Mouse (Mus musculus) neural tube, embryonic 13.5 days (tissue): Measurements from ENCODE around the gene Adgrd1. TPM values are rescaled to one million over a fixed set of nuclear protein-coding genes. Genes with fewer than 3 reads are reported as not detected.

ENCODE experiments used
- ATAC-seq: fragments of 200-750 bp; cut with Nextera tagmentation; 2 replicates; pipeline ENCODE4 v1.8.0; 2017; ENCODE audit warnings: low read depth, mild to moderate bottlenecking, moderate TSS enrichment, moderate library complexity
- H3K27ac ChIP-seq: fragments of 300-500 bp; sonication (generic); replicated peaks from 2 replicates; pipeline ENCODE4 v1.5.1; 2015; ENCODE audit warnings: moderate library complexity, mild to moderate bottlenecking, inconsistent platforms
- H3K27me3 ChIP-seq: fragments of 300-500 bp; sonication (generic); 2 replicates; pipeline ENCODE4 v1.6.1; 2015; ENCODE audit warnings: mild to moderate bottlenecking, inconsistent platforms
- H3K36me3 ChIP-seq: fragments of 300-500 bp; sonication (generic); 2 replicates; pipeline ENCODE4 v1.6.1; 2015; ENCODE audit warnings: mild to moderate bottlenecking, inconsistent platforms
- H3K4me1 ChIP-seq: fragments of 300-500 bp; sonication (generic); replicated peaks from 2 replicates; pipeline ENCODE4 v1.6.1; 2015; ENCODE audit warnings: inconsistent platforms
- H3K4me2 ChIP-seq: fragments of 300-500 bp; sonication (generic); 2 replicates; pipeline ENCODE4 v1.6.1; 2015; ENCODE audit warnings: inconsistent platforms, mild to moderate bottlenecking, moderate library complexity
- H3K4me3 ChIP-seq: fragments of 300-500 bp; sonication (generic); 2 replicates; pipeline ENCODE4 v1.5.1; 2015; ENCODE audit warnings: mild to moderate bottlenecking, inconsistent platforms
- H3K9ac ChIP-seq: fragments of 300-500 bp; sonication (generic); 2 replicates; pipeline ENCODE4 v1.6.1; 2015; ENCODE audit warnings: moderate library complexity, mild to moderate bottlenecking, inconsistent platforms
- H3K9me3 ChIP-seq: fragments of 300-500 bp; sonication (generic); 2 replicates; pipeline ENCODE4 v1.6.1; 2016; ENCODE audit warnings: inconsistent platforms
- WGBS: fragments of 180-500 bp; shearing (Covaris S2); methylation state at CpG from one replicate; pipeline ENCODE4 v1.1.7; 2015; 5-methylcytosine and 5-hydroxymethylcytosine counted together
- polyA plus RNA-seq: library from polyadenylated mRNA; unstranded; fragments of >200 nt; fragmentation: Nextera tagmentation; extraction: Ambion mirVana; gene quantifications from 2 replicates; pipeline ENCODE4 v1.2.1, GENCODE M21; 2015

Adgrd1 gene
- polyA plus RNA-seq, 1 experiment from 2014 or later = 0.38 TPM

- Histone ChIP-seq H3K36me3 (no peaks in the 10 kb centered on the region), H3K27ac (no peak overlapping the region), H3K4me3 (no peak overlapping the region), H3K4me1 (peaks cover 27% of the 10 kb centered on the region), H3K9ac (no peak overlapping the region), H3K27me3 (no peaks in the 10 kb centered on the region), H3K9me3 (no peaks in the 10 kb centered on the region), H3K4me2 (no peak overlapping the region)
- no peak for ATAC-seq
- 75% methylated on average over 7 of the region's 7 CpGs for WGBS
Measured at GRCm38 (mm10) chr5:129165595-129165994, 69.0 kb downstream of the Adgrd1 start.

- no peak overlapping the region for H3K27ac ChIP-seq
- no peaks in the 10 kb centered on the region for H3K27me3 ChIP-seq
- H3K9ac ChIP-seq = no peak overlapping the region
- no peaks in the 10 kb centered on the region for H3K9me3 ChIP-seq
- 32% methylated on average over 5 of the region's 5 CpGs for WGBS
- no peak for ATAC-seq
- H3K36me3 ChIP-seq = no peaks in the 10 kb centered on the region
- peaks cover 19% of the 10 kb centered on the region for H3K4me1 ChIP-seq
- H3K4me2 ChIP-seq = no peak overlapping the region
- no peak overlapping the region for H3K4me3 ChIP-seq
Measured at GRCm38 (mm10) chr5:129169090-129169489, 72.5 kb downstream of the Adgrd1 start.

GRCm38 (mm10) chr5:129169567-129169966 is 73.0 kb downstream of the Adgrd1 start:
- Histone ChIP-seq H3K36me3 (no peaks in the 10 kb centered on the region), H3K4me2 (no peak overlapping the region), H3K9ac (no peak overlapping the region), H3K4me1 (peaks cover 14% of the 10 kb centered on the region), H3K27me3 (no peaks in the 10 kb centered on the region), H3K27ac (no peak overlapping the region), H3K4me3 (no peak overlapping the region), H3K9me3 (no peaks in the 10 kb centered on the region)
- WGBS = 4% methylated on average over 4 of the region's 4 CpGs
- no peak for ATAC-seq

GRCm38 (mm10) chr5:129172533-129172932 is 76.0 kb downstream of the Adgrd1 start:
- no peak overlapping the region for H3K9ac ChIP-seq
- no peak overlapping the region for H3K27ac ChIP-seq
- no peak overlapping the region for H3K4me3 ChIP-seq
- no peak for ATAC-seq
- no peak overlapping the region for H3K4me2 ChIP-seq
- no peaks in the 10 kb centered on the region for H3K36me3 ChIP-seq
- H3K9me3 ChIP-seq = no peaks in the 10 kb centered on the region
- peaks cover 13% of the 10 kb centered on the region for H3K4me1 ChIP-seq
- no peaks in the 10 kb centered on the region for H3K27me3 ChIP-seq
- WGBS = 91% methylated on average over 6 of the region's 6 CpGs

- no peaks in the 10 kb centered on the region; the same call in 1 of the 2 replicates for H3K27me3 ChIP-seq
- H3K27ac ChIP-seq = no peak overlapping the region
Measured at GRCm38 (mm10) chr5:129175925-129176324, 79.4 kb downstream of the Adgrd1 start.

GRCm38 (mm10) chr5:129177697-129178511 is 81.4 kb downstream of the Adgrd1 start:
- Histone ChIP-seq H3K36me3 (no peaks in the 10 kb centered on the region), H3K4me1 (peaks cover 8% of the 10 kb centered on the region), H3K9ac (no peak overlapping the region), H3K4me3 (no peak overlapping the region), H3K27ac (no peak overlapping the region), H3K9me3 (no peaks in the 10 kb centered on the region), H3K27me3 (no peaks in the 10 kb centered on the region; the same call in 1 of the 2 replicates), H3K4me2 (no peak overlapping the region)
- WGBS = 50% methylated on average over 14 of the region's 14 CpGs
- ATAC-seq = peak; percentile 72

More at GRCm38 (mm10) chr5:129175925-129176324, 79.4 kb downstream of the Adgrd1 start:
- Histone ChIP-seq H3K4me1 (no peaks in the 10 kb centered on the region), H3K4me3 (no peak overlapping the region), H3K9me3 (no peaks in the 10 kb centered on the region), H3K9ac (no peak overlapping the region), H3K36me3 (no peaks in the 10 kb centered on the region), H3K4me2 (no peak overlapping the region)
- no peak for ATAC-seq
- WGBS = 16% methylated on average over 3 of the region's 3 CpGs

- Histone ChIP-seq H3K4me1 (peaks cover 13% of the 10 kb centered on the region), H3K4me2 (no peak overlapping the region), H3K9me3 (no peaks in the 10 kb centered on the region), H3K27me3 (no peaks in the 10 kb centered on the region; the same call in 1 of the 2 replicates), H3K9ac (no peak overlapping the region), H3K36me3 (no peaks in the 10 kb centered on the region), H3K27ac (no peak overlapping the region), H3K4me3 (no peak overlapping the region)
- WGBS = 90% methylated on average over 6 of the region's 6 CpGs
- ATAC-seq = no peak
Measured at GRCm38 (mm10) chr5:129179356-129179755, 82.8 kb downstream of the Adgrd1 start.

- ATAC-seq = no peak
- no peaks in the 10 kb centered on the region for H3K36me3 ChIP-seq
- H3K9me3 ChIP-seq = no peaks in the 10 kb centered on the region
- H3K4me2 ChIP-seq = no peak overlapping the region
- peaks cover 2% of the 10 kb centered on the region; the same call in 1 of the 2 replicates for H3K27me3 ChIP-seq
- WGBS = 75% methylated on average over 17 of the region's 17 CpGs
- H3K4me1 ChIP-seq = peaks cover 13% of the 10 kb centered on the region
- no peak overlapping the region for H3K9ac ChIP-seq
- no peak overlapping the region for H3K27ac ChIP-seq
- no peak overlapping the region for H3K4me3 ChIP-seq
Measured at GRCm38 (mm10) chr5:129179995-129180714, 83.6 kb downstream of the Adgrd1 start.

- no peak overlapping the region for H3K4me2 ChIP-seq
- no peak overlapping the region for H3K9ac ChIP-seq
- peaks cover 13% of the 10 kb centered on the region for H3K4me1 ChIP-seq
- no peak overlapping the region for H3K4me3 ChIP-seq
- H3K27ac ChIP-seq = no peak overlapping the region
- peaks cover 2% of the 10 kb centered on the region; the same call in 1 of the 2 replicates for H3K27me3 ChIP-seq
- no peaks in the 10 kb centered on the region for H3K36me3 ChIP-seq
- 90% methylated on average over 13 of the region's 13 CpGs for WGBS
- ATAC-seq = no peak
- no peaks in the 10 kb centered on the region for H3K9me3 ChIP-seq
Measured at GRCm38 (mm10) chr5:129180715-129181228, 84.2 kb downstream of the Adgrd1 start.

GRCm38 (mm10) chr5:129181450-129181849 is 84.9 kb downstream of the Adgrd1 start:
- Histone ChIP-seq H3K4me3 (no peak overlapping the region), H3K9me3 (no peaks in the 10 kb centered on the region), H3K4me1 (peaks cover 13% of the 10 kb centered on the region), H3K27me3 (peaks cover 2% of the 10 kb centered on the region; the same call in 1 of the 2 replicates), H3K36me3 (no peaks in the 10 kb centered on the region), H3K27ac (no peak overlapping the region), H3K9ac (no peak overlapping the region), H3K4me2 (no peak overlapping the region)
- no peak for ATAC-seq
- WGBS = 79% methylated on average over 5 of the region's 5 CpGs

GRCm38 (mm10) chr5:129182554-129182953 is 86.0 kb downstream of the Adgrd1 start:
- 41% methylated on average over 8 of the region's 8 CpGs for WGBS
- Histone ChIP-seq H3K9me3 (no peaks in the 10 kb centered on the region), H3K27me3 (peaks cover 2% of the 10 kb centered on the region; the same call in 1 of the 2 replicates), H3K4me2 (no peak overlapping the region), H3K36me3 (no peaks in the 10 kb centered on the region), H3K27ac (no peak overlapping the region), H3K4me1 (peaks cover 13% of the 10 kb centered on the region), H3K9ac (no peak overlapping the region), H3K4me3 (no peak overlapping the region)
- ATAC-seq = no peak

- WGBS = 24% methylated on average over 2 of the region's 2 CpGs
- ATAC-seq = no peak
- no peak overlapping the region for H3K4me2 ChIP-seq
- no peaks in the 10 kb centered on the region for H3K36me3 ChIP-seq
- H3K27ac ChIP-seq = no peak overlapping the region
- H3K4me1 ChIP-seq = peaks cover 24% of the 10 kb centered on the region
- no peak overlapping the region for H3K9ac ChIP-seq
- H3K4me3 ChIP-seq = no peak overlapping the region
- H3K9me3 ChIP-seq = no peaks in the 10 kb centered on the region
- H3K27me3 ChIP-seq = peaks cover 2% of the 10 kb centered on the region; the same call in 1 of the 2 replicates
Measured at GRCm38 (mm10) chr5:129186260-129186659, 89.7 kb downstream of the Adgrd1 start.
